In the genomic region with DNA sequence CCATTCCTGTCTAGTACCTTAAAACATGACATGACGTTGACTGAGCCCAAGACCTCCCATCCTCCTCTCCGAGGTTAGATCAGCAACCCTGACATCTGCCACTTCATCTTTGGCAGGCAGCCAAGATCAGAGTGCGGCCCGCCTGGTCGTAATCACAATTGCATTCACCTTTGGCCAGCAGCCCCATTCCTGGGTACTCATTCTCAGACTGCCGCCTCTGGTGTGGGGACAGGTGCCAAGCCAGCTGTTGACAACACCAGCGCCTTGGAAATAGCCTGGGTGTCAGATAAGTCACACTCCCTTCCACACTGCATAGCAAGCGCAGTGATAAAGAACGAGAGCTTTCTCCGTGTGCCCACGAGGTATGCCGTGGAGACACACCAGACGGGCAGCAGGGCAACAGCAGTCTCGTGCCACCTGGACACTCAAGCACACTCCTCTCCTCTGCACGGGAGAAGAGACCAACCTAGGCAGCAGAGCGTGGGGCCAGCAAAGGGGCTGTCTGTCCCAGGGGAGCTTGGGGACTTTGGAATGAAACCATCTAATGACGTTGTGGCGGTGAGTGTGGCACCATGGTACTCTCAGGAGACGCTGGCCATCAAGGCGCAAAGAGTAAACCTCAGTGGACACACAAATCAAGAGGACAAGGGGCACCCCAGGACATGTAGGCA, we compare ENCODE assay signal across 10 mouse cellular contexts. TPM values are rescaled to one million over a fixed set of nuclear protein-coding genes. Genes with fewer than 3 reads are reported as not detected.
DNase-seq lines count a peak whose midpoint lies in the region; ATAC-seq and TF ChIP-seq lines count a peak whose summit lies in the region.
"Had no signal": no experiment of that assay in that cellular context is flagged by ENCODE, and none has a peak within 500 bp of the region (broad histone marks: within the 10 kb centered on the region; RNA-seq: fewer than 3 reads in every experiment).

No protein-coding gene starts in this region.

- no peaks in the 10 kb centered on the region for H3K4me1 ChIP-seq in midbrain, postnatal 0 days (ENCODE audit: insufficient read depth, low read length)
- peaks cover 13% of the 10 kb centered on the region for H3K4me1 ChIP-seq in midbrain, embryonic 10.5 days
- H3K4me1 ChIP-seq in heart, embryonic 11.5 days (ENCODE audit: control insufficient read depth, insufficient read depth, low read length) = peaks cover 45% of the 10 kb centered on the region
- H3K4me1 ChIP-seq in small intestine, adult 2 months (ENCODE audit: control insufficient read depth, insufficient read depth, insufficient read length, low read length) = peaks cover 40% of the 10 kb centered on the region
- H3K4me1 ChIP-seq in forebrain, embryonic 13.5 days = 0 out of 2 replicates have a peak, but pooled peaks cover 2% of the 10 kb centered on the region

- WGBS in midbrain, postnatal 0 days = 79% methylated on average over 20 of the region's 20 CpGs
- WGBS in midbrain, embryonic 10.5 days = 91% methylated on average over 20 of the region's 20 CpGs
- 42% methylated on average over 20 of the region's 20 CpGs for WGBS in heart, embryonic 11.5 days (ENCODE audit: insufficient replicate concordance)
- WGBS in small intestine, adult 2 months = 19% methylated on average over 20 of the region's 20 CpGs
- whole genome bisulfite sequencing in forebrain, embryonic 13.5 days = 75% methylated on average over 20 of the region's 20 CpGs

- TF ChIP-seq CTCF in midbrain, postnatal 0 days (IDR thresholded peaks at IDR 0.05) = no peak
- no peak for TF ChIP-seq CTCF in small intestine, adult 2 months (IDR thresholded peaks at IDR 0.05; ENCODE audit: extremely low read depth, insufficient read length, insufficient replicate concordance, low read depth, low read length)

- TF ChIP-seq POLR2A in small intestine, adult 2 months (IDR thresholded peaks at IDR 0.05; ENCODE audit: low read depth, low read length) = no peak

- no peaks in the 10 kb centered on the region for H3K36me3 ChIP-seq in midbrain, postnatal 0 days (ENCODE audit: insufficient read depth, low read length)
- no peaks in the 10 kb centered on the region for H3K36me3 ChIP-seq in midbrain, embryonic 10.5 days
- no peaks in the 10 kb centered on the region for H3K36me3 ChIP-seq in heart, embryonic 11.5 days (ENCODE audit: control insufficient read depth, insufficient read depth, low read length)
- H3K36me3 ChIP-seq in small intestine, adult 2 months (ENCODE audit: control insufficient read depth, insufficient read depth, low read length) = no peaks in the 10 kb centered on the region
- no peaks in the 10 kb centered on the region for H3K36me3 ChIP-seq in forebrain, embryonic 13.5 days (ENCODE audit: poor library complexity, severe bottlenecking)
- H3K36me3 ChIP-seq: embryonic facial prominence, embryonic 13.5 days had no signal

- no peak for ATAC-seq in midbrain, postnatal 0 days (ENCODE audit: low FRiP score)
- ATAC-seq in heart, embryonic 11.5 days (replicated peaks; ENCODE audit: insufficient number of reproducible peaks, low FRiP score, low TSS enrichment) = no peak
- no peak for ATAC-seq in forebrain, embryonic 13.5 days
- ATAC-seq in erythroid progenitor cell, adult 5-6 weeks (replicated peaks; ENCODE audit: low FRiP score, poor library complexity, severe bottlenecking) = no peak

- no peak overlapping the region for H3K4me2 ChIP-seq in midbrain, postnatal 0 days (ENCODE audit: low read depth, low read length, poor library complexity, severe bottlenecking)
- H3K4me2 ChIP-seq in heart, embryonic 11.5 days = 0 out of 2 replicates have a peak overlapping the region, but pooled peaks have one; percentile 11
- H3K4me2 ChIP-seq in forebrain, embryonic 13.5 days = no peak overlapping the region
- H3K4me2 ChIP-seq: embryonic facial prominence, embryonic 13.5 days had no signal

- no peak overlapping the region for H3K27ac ChIP-seq in midbrain, postnatal 0 days (ENCODE audit: low read depth, low read length)
- no peak overlapping the region for H3K27ac ChIP-seq in midbrain, embryonic 10.5 days (replicated peaks)
- no peak overlapping the region for H3K27ac ChIP-seq in heart, embryonic 11.5 days (ENCODE audit: low read depth, low read length)
- peak overlapping the region; percentile 34 for H3K27ac ChIP-seq in small intestine, adult 2 months (ENCODE audit: insufficient read depth, low read depth, low read length)
- H3K27ac ChIP-seq in forebrain, embryonic 13.5 days = no peak overlapping the region
- H3K27ac ChIP-seq: embryonic facial prominence, embryonic 13.5 days had no signal

- H3K27me3 ChIP-seq in midbrain, postnatal 0 days (ENCODE audit: insufficient read depth, low read length) = peaks cover 11% of the 10 kb centered on the region; the same call in 1 of the 2 replicates
- peaks cover 34% of the 10 kb centered on the region for H3K27me3 ChIP-seq in midbrain, embryonic 10.5 days (ENCODE audit: low read depth, poor library complexity, severe bottlenecking)
- H3K27me3 ChIP-seq in heart, embryonic 11.5 days (ENCODE audit: control insufficient read depth, insufficient read depth, low read length) = peaks cover 9% of the 10 kb centered on the region; the same call in 1 of the 2 replicates
- H3K27me3 ChIP-seq in small intestine, adult 2 months (ENCODE audit: control insufficient read depth, insufficient read depth, low read length) = no peaks in the 10 kb centered on the region
- peaks cover 26% of the 10 kb centered on the region for H3K27me3 ChIP-seq in forebrain, embryonic 13.5 days

- H3K9me3 ChIP-seq in midbrain, postnatal 0 days (ENCODE audit: low read length) = no peaks in the 10 kb centered on the region
- H3K9me3 ChIP-seq in midbrain, embryonic 10.5 days (replicated peaks) = no peaks in the 10 kb centered on the region
- H3K9me3 ChIP-seq in heart, embryonic 11.5 days (replicated peaks; ENCODE audit: control insufficient read depth, low read length) = no peaks in the 10 kb centered on the region
- H3K9me3 ChIP-seq in forebrain, embryonic 13.5 days (replicated peaks) = no peaks in the 10 kb centered on the region
- H3K9me3 ChIP-seq: embryonic facial prominence, embryonic 13.5 days had no signal

- no peak overlapping the region for H3K9ac ChIP-seq in midbrain, postnatal 0 days (replicated peaks; ENCODE audit: low read length, poor library complexity, severe bottlenecking)
- no peak overlapping the region for H3K9ac ChIP-seq in heart, embryonic 11.5 days (ENCODE audit: low read depth, low read length)
- H3K9ac ChIP-seq in forebrain, embryonic 13.5 days = no peak overlapping the region
- H3K9ac ChIP-seq: embryonic facial prominence, embryonic 13.5 days had no signal

- peak; percentile 40 for DNase-seq in midbrain, postnatal 0 days (ENCODE audit: low spot score)
- DNase-seq in midbrain, embryonic 10.5 days (ENCODE audit: low spot score) = no peak
- peak; percentile 91 for DNase-seq in kidney, adult 9 months
- no peak for DNase-seq in left cerebral cortex, adult 11 months (ENCODE audit: low spot score)
- DNase-seq: thymus, postnatal 25 days had no signal

- no peak overlapping the region for H3K4me3 ChIP-seq in midbrain, postnatal 0 days (ENCODE audit: low read depth, low read length)
- H3K4me3 ChIP-seq in midbrain, embryonic 10.5 days = no peak overlapping the region
- H3K4me3 ChIP-seq in heart, embryonic 11.5 days (ENCODE audit: low read depth, low read length) = no peak overlapping the region
- H3K4me3 ChIP-seq in small intestine, adult 2 months (ENCODE audit: low read depth, low read length) = peak overlapping the region; percentile 18
- H3K4me3 ChIP-seq in forebrain, embryonic 13.5 days = no peak overlapping the region
- H3K4me3 ChIP-seq: embryonic facial prominence, embryonic 13.5 days had no signal

RNA-seq across cellular contexts. Expression of gene Sh3tc1, which starts 2.4 kb away (rescaled TPM):
- 1.9 and 3.6 TPM in 2 replicates for total RNA-seq in midbrain, postnatal 0 days (2014; rRNA removed)
- polyA plus RNA-seq in midbrain, postnatal 0 days (2015; fragmentation: Nextera tagmentation; extraction: Ambion mirVana) = 1.8 TPM in 2 replicates
- 3.6 and 3.8 TPM in 2 replicates for polyA plus RNA-seq in midbrain, embryonic 10.5 days (2016; fragmentation: Nextera tagmentation; extraction: Ambion mirVana)
- polyA plus RNA-seq in heart, embryonic 11.5 days (2014; fragmentation: Nextera tagmentation; extraction: Ambion mirVana) = 4.7 and 8.4 TPM in 2 replicates
- polyA plus RNA-seq in small intestine, adult 2 months (2012; rRNA removed) = 5.5 and 7.7 TPM in 2 replicates
- 1.7 and 2.1 TPM in 2 replicates for polyA plus RNA-seq in forebrain, embryonic 13.5 days (2015; fragmentation: Nextera tagmentation; extraction: Ambion mirVana)
- total RNA-seq in erythroid progenitor cell, adult 5-6 weeks (2015; ENCODE audit: low replicate concordance) = 0.36 TPM in 1 of 2 replicates, not detected in the other
- total RNA-seq in erythroid progenitor cell, adult 5-6 weeks (2017; ENCODE audit: low replicate concordance) = 0.90 and 1.6 TPM in 2 replicates

RNA-seq across cellular contexts. Expression of gene Ablim2, which starts 20.3 kb away (rescaled TPM):
- 44.9 and 51.4 TPM in 2 replicates for total RNA-seq in midbrain, postnatal 0 days (2014; rRNA removed)
- polyA plus RNA-seq in midbrain, postnatal 0 days (2015; fragmentation: Nextera tagmentation; extraction: Ambion mirVana) = 31.7 and 32.2 TPM in 2 replicates
- 0.62 and 0.84 TPM in 2 replicates for polyA plus RNA-seq in midbrain, embryonic 10.5 days (2016; fragmentation: Nextera tagmentation; extraction: Ambion mirVana)
- 1.9 and 2.5 TPM in 2 replicates for polyA plus RNA-seq in heart, embryonic 11.5 days (2014; fragmentation: Nextera tagmentation; extraction: Ambion mirVana)
- 6.8 and 9.1 TPM in 2 replicates for polyA plus RNA-seq in small intestine, adult 2 months (2012; rRNA removed)
- 2.0 and 3.5 TPM in 2 replicates for polyA plus RNA-seq in forebrain, embryonic 13.5 days (2015; fragmentation: Nextera tagmentation; extraction: Ambion mirVana)
- total RNA-seq in erythroid progenitor cell, adult 5-6 weeks (2015; ENCODE audit: low replicate concordance) = not detected in 2 replicates
- total RNA-seq in erythroid progenitor cell, adult 5-6 weeks (2017; ENCODE audit: low replicate concordance) = not detected in 2 replicates

RNA-seq across cellular contexts. Expression of gene Htra3, which starts 57.8 kb away (rescaled TPM):
- total RNA-seq in midbrain, postnatal 0 days (2014; rRNA removed) = 19.9 and 26.3 TPM in 2 replicates
- polyA plus RNA-seq in midbrain, postnatal 0 days (2015; fragmentation: Nextera tagmentation; extraction: Ambion mirVana) = 20.9 and 22.0 TPM in 2 replicates
- polyA plus RNA-seq in midbrain, embryonic 10.5 days (2016; fragmentation: Nextera tagmentation; extraction: Ambion mirVana) = 5.2 and 7.6 TPM in 2 replicates
- polyA plus RNA-seq in heart, embryonic 11.5 days (2014; fragmentation: Nextera tagmentation; extraction: Ambion mirVana) = 3.7 and 4.1 TPM in 2 replicates
- 63.6 and 72.1 TPM in 2 replicates for polyA plus RNA-seq in small intestine, adult 2 months (2012; rRNA removed)
- 6.3 and 6.8 TPM in 2 replicates for polyA plus RNA-seq in forebrain, embryonic 13.5 days (2015; fragmentation: Nextera tagmentation; extraction: Ambion mirVana)
- not detected in 2 replicates for total RNA-seq in erythroid progenitor cell, adult 5-6 weeks (2015; ENCODE audit: low replicate concordance)
- total RNA-seq in erythroid progenitor cell, adult 5-6 weeks (2017; ENCODE audit: low replicate concordance) = not detected in 2 replicates

Comparison
In these comparisons a context has a peak if more than half of its experiments do, and no peak if none do; other contexts are left out.
1. DNase-seq: peak in midbrain, postnatal 0 days (single experiment) and kidney, adult 9 months (single experiment); none in midbrain, embryonic 10.5 days (single experiment) and left cerebral cortex, adult 11 months (single experiment).